Mouse (Mus musculus): Measurements from ENCODE around the gene Nsf.

The Nsf gene

GRCm38 (mm10) chr11:103953896-103954292, at the start of gene Nsf:
Nsf (minus strand) TSS chr11:103954056.
- DNase-seq (ENCODE audit: low spot score): peak; percentile 92

DNA sequence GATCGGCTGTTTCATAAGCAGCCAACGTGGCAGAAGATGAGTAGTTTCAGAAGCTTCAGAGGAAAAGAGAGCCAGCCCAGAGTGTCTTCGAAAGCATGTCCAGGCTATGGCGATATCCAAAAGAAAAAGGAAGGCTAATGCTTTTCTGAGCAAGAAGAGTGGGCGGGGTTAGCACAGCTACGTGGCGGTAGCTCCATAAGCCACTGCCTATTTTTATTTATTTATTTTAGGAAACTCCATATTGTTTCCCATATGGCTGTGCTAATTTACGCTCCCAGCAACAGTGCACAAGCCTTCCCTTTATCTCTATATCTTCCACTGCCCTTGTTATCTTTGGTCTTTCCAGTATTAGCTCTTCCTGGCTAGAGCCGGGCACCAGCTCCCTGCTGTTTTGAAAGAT, 49.5 kb upstream of the Nsf start:
- no peak for DNase-seq (ENCODE audit: low spot score)

DNA sequence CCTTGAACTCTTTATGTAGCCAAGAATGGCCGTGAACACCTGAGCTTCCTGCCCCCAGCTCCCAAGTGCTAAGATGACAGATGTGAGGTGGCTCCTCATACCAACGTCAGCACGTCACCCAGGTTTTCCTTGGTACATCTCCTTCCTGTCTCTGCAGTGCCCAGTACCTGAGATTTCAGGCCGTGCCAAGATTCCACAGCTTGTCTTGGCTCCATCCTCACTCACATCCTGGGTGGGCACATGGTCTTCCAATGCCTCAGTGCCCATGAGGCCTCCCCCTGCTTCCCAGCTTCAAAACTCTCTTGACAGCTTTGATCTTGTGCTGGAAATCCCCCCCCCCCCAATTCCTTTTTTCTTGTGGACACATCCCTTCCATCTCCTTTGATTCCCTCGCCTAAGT, 48.3 kb upstream of the Nsf start:
- no peak for DNase-seq (ENCODE audit: low spot score)

- DNase-seq (ENCODE audit: low spot score): no peak
These were observed 47.6 kb upstream of the Nsf start for GRCm38 (mm10) chr11:104001395-104001955.

DNA sequence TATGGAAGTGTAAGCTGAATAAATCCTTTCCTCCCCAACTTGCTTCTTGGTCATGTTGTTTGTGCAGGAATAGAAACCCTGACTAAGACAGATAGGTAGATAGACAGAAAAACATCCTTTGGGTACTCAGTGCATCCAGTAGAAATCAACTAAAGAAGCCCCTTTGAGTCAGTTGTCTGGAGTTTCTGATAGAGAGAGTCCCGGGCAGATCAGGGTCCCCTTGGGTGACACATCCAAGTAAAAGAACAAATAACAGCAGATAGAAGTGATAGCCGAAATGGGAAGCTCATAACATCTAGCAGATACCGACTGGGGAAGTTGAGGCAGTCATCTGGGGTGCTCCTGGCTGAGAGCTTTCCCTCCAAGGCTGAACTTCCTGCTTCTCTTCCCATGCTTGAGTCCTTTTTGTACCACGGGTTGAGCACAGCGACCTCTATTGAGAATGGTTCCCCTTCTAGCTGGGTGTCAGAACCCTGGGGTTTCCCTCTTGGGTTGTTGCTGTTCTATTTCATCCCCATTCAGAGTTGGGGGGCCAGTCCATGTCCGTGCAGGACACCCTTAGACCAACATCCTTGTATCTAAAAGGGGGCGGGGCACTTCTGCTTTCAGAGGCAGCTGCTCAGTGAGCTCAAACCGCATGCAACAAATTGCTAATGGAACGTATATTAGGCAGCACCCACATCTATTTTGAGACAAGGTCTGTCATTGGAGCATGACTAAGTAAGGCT, 47.0 kb upstream of the Nsf start:
- DNase-seq (ENCODE audit: low spot score): no peak

- DNase-seq (ENCODE audit: low spot score): no peak
These were observed 44.9 kb upstream of the Nsf start for GRCm38 (mm10) chr11:103998737-103999136.

- DNase-seq (ENCODE audit: low spot score): peak; percentile 85
These were observed 43.5 kb upstream of the Nsf start for GRCm38 (mm10) chr11:103997385-103997784.

GRCm38 (mm10) chr11:103992638-103993037, 38.8 kb upstream of the Nsf start:
- DNase-seq (ENCODE audit: low spot score): no peak

DNA sequence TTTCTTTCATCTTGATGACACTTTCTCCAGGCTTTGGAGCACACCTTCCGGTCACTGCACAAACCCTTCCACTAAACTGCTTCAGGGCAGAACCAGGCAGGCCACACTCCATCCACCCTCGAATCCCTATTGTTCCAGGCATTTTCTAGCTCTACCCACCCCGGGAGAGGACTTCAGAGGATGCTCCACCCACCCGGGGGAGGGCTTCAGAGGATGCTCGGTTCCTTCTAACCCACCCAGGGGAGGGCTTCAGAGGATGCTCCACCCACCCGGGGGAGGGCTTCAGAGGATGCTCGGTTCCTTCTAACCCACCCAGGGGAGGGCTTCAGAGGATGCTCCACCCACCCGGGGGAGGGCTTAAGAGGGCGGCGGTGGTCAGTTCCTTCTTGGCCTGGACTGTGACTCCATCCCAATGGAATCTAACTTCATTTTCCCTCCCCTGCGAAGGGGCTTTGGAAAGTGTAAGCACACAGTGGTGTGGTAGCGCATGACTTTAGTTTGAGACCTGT, 36.2 kb upstream of the Nsf start:
- peak; percentile 70 for DNase-seq (ENCODE audit: low spot score)

DNA sequence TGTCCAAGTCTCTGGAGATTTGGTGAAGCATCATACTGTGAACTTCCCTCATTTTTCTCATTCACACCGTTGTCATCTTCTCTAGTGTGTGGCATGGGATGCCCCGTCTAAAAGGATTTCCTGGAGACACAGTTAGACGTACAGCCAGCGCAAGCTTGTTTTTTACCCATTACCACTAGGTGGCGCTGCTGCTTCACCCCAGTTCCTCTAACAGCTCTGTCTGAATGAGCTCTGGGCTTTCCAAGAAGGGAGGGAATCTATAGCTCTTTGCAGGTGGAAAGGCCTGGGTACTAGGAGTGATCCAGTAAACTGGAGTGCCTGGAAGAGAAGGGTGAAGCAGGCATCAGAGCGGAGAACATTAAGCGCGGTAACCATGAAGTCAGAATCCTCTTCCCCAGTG, 33.6 kb upstream of the Nsf start:
- peak; percentile 94 for DNase-seq (ENCODE audit: low spot score)

DNA sequence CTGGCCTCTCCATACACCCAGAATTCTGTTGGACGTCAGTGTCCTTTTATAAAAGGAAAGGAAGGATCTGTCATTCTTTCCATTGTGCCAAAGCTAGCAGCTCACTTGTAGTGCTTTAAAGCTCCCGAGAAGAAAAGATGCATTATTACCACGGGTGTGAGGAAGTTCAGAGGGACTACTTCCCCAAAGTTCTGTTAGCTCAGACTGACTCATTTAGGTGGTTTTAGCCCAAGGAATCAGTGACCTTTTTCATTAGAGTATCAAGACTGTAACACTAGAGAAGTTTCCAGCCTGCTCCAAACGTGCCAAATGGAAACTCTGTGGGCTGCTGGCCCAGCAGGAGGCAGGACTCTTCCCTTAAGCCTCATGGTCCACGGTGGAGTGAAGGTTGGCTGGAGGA, 30.2 kb upstream of the Nsf start:
- no peak for DNase-seq (ENCODE audit: low spot score)

DNA sequence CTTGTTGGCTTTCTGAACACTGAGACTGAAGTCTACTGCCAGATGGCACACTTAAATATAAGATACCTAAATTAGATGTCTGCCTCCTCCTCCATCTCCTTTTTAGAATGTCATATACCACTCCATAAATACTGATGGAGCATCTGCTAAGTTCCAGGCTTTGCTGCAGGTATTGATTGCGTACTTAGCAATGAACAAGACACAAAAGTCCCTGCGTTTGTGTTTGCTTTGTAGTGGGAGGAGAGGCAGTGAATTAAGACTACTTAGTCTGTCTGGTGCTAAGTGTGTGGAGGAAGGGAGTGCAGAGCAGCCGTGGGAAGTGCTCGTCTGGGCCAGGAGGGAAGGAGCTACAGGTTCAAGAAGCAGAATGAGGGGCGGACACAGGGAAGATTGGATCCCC, 28.0 kb upstream of the Nsf start:
- no peak for DNase-seq (ENCODE audit: low spot score)

GRCm38 (mm10) chr11:103979381-103979780, 25.5 kb upstream of the Nsf start:
- DNase-seq (ENCODE audit: low spot score): no peak

- DNase-seq (ENCODE audit: low spot score): no peak
These were observed 17.0 kb upstream of the Nsf start for GRCm38 (mm10) chr11:103970876-103971275.

GRCm38 (mm10) chr11:103969278-103969677, 15.4 kb upstream of the Nsf start:
- DNase-seq (ENCODE audit: low spot score): no peak

DNA sequence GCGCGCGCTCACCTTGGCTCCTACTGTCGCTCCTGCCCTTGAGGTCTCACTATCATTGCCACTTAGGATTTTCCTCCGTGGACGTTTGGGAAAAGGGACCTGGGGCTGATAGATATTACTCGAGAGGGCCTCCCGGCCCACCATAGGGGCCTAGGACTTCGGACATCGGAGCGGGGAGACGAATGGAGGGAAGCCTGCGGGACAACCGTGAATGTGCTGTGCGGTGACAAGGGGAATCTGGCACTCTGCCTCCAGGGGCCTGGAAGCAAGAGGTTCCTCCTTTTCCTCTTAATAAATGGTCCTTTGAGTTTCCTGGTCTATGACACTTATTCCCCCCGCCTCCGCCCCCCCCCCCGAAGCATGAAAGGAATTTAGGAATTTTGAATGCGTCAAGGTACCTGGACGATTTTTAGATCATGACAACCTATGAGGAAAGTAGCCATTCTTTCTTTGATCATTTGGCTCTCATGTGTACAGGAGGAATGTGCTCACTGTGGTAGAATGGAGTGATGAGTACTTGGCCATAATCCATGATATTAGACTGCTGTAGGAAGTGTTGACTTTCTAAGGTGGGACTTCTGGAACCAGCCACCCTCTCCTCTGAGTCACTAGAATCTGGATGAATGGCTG, 13.4 kb upstream of the Nsf start:
- DNase-seq (ENCODE audit: low spot score): no peak

GRCm38 (mm10) chr11:103956866-103957265, 3.0 kb upstream of the Nsf start:
- DNase-seq (ENCODE audit: low spot score): no peak

DNA sequence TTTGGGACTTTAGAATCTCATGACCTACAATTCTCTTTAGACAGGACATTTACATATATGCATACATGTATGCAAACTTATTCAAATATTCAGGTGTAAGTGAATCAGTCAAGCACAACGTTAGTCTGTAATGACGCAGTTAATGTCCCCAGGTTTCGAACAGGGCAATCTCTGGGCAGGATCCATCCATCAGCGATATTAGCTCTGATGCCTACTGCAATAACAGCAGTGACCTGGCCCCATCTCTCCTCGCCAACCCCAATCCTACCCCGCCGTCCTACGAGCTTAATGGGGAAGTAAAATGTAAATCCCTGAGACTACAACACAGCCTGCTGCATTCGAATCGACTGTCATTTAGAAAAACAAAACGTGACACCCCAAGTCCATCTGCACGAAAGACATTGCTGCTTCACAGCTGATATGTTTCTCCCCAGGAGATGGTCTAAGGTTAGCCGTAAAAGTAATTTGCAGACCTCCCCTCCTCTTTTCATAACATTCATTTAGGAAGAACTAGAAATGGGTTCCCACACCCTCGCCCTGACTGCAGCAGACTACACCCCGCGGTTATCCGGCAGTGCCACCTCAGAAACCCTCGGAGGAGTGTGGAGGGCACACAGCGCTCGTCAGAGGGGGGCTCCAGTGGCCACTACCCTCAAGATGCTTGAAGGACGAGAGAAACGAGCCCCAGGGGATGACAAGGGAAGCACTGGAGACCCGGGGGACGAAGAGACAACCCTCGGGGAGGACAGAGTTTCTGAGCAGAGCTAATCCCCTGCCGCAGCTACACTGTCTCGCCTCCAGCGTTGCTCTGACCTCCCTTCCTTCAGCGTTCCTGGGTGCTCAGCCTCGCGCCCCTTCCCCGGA, 592 bp downstream of the Nsf start:
- DNase-seq (ENCODE audit: low spot score): no peak

GRCm38 (mm10) chr11:103952635-103953031, 1.2 kb downstream of the Nsf start:
- DNase-seq (ENCODE audit: low spot score): peak; percentile 2

GRCm38 (mm10) chr11:103951106-103951505, 2.8 kb downstream of the Nsf start:
- no peak for DNase-seq (ENCODE audit: low spot score)

DNA sequence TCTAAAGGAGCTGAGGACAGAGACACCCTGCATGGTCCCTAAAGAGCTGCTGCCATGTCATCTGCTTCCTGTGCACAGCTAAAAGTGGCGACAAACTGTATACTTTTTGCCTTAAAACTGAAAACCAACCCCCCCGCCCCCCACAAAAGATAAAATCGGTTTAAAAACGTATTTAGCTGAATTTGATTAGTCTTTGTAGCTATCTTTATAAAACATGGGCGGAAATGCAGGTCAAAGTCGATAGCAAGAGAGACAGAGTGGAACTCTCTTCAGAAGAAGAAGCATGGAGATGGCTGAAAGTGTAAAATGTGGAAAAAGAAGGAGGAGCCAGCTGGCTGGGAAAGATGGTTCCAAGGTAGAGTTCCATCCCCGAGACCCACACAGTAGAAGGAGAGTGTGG, 4.9 kb downstream of the Nsf start:
- no peak for DNase-seq (ENCODE audit: low spot score)

DNA sequence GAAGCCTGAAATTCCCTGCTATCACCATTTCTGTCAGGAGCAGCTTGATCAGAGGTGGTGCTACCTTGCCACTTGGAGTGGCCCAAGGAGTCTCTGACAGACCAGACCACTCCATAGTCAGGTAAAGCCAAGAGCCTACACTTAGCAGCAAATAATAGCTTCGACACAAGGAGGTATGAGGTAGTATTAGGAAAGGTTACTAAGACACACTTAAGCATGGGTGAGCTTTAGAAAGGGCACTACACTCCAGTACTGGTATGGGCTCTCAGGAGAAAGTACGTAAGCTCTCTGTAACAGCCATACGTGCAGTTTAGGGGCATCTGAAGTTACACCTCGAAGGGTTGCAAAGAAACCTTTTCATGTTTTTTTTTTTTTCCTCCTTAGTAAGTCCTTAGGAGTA, 11.1 kb downstream of the Nsf start:
- no peak for DNase-seq (ENCODE audit: low spot score)

All from embryo, embryonic 10.5 days (tissue).